Mouse (Mus musculus) liver, embryonic 15.5 days (tissue): Measurements from ENCODE around the gene Ptpn7. TPM values are rescaled to one million over a fixed set of nuclear protein-coding genes. Genes with fewer than 3 reads are reported as not detected.

ENCODE experiments used
- ATAC-seq: fragments of 200-750 bp; cut with Nextera tagmentation; 2 replicates; pipeline ENCODE4 v1.8.0; 2017; ENCODE audit warnings: moderate number of reproducible peaks, mild to moderate bottlenecking, moderate library complexity; ENCODE audit not compliant: insufficient read depth
- H3K27ac ChIP-seq: fragments of 300-500 bp; sonication (generic); replicated peaks from 2 replicates; pipeline ENCODE4 v1.5.1; 2015; ENCODE audit warnings: mild to moderate bottlenecking, inconsistent platforms
- H3K27me3 ChIP-seq: fragments of 300-500 bp; sonication (generic); 2 replicates; pipeline ENCODE4 v1.6.1; 2015; ENCODE audit warnings: mild to moderate bottlenecking, inconsistent platforms
- H3K36me3 ChIP-seq: fragments of 300-500 bp; sonication (generic); replicated peaks from 2 replicates; pipeline ENCODE4 v1.6.1; 2015; ENCODE audit warnings: moderate library complexity, mild to moderate bottlenecking, inconsistent platforms
- H3K4me1 ChIP-seq: fragments of 300-500 bp; sonication (generic); replicated peaks from 2 replicates; pipeline ENCODE4 v1.6.1; 2015; ENCODE audit warnings: inconsistent platforms
- H3K4me2 ChIP-seq: fragments of 300-500 bp; sonication (generic); 2 replicates; pipeline ENCODE4 v1.6.1; 2015; ENCODE audit warnings: moderate library complexity, mild to moderate bottlenecking, inconsistent platforms
- H3K4me3 ChIP-seq: fragments of 300-500 bp; sonication (generic); replicated peaks from 2 replicates; pipeline ENCODE4 v1.5.1; 2015; ENCODE audit warnings: mild to moderate bottlenecking, inconsistent platforms
- H3K9ac ChIP-seq: fragments of 300-500 bp; sonication (generic); 2 replicates; pipeline ENCODE4 v1.6.1; 2015; ENCODE audit warnings: moderate library complexity, mild to moderate bottlenecking, inconsistent platforms
- H3K9me3 ChIP-seq: fragments of 300-500 bp; sonication (generic); replicated peaks from 2 replicates; pipeline ENCODE4 v1.6.1; 2016; ENCODE audit warnings: inconsistent platforms
- WGBS: fragments of 180-500 bp; shearing (Covaris S2); methylation state at CpG from one replicate; pipeline ENCODE4 v1.1.7; 2015; ENCODE audit warnings: mixed read lengths; ENCODE audit not compliant: insufficient replicate concordance; 5-methylcytosine and 5-hydroxymethylcytosine counted together
- polyA plus RNA-seq: library from polyadenylated mRNA; unstranded; fragments of >200 nt; fragmentation: Nextera tagmentation; extraction: Ambion mirVana; gene quantifications from 2 replicates; pipeline ENCODE4 v1.2.1, GENCODE M21; 2015

The Ptpn7 gene
- polyA plus RNA-seq, 1 experiment from 2014 or later = 10.9 TPM

DNA sequence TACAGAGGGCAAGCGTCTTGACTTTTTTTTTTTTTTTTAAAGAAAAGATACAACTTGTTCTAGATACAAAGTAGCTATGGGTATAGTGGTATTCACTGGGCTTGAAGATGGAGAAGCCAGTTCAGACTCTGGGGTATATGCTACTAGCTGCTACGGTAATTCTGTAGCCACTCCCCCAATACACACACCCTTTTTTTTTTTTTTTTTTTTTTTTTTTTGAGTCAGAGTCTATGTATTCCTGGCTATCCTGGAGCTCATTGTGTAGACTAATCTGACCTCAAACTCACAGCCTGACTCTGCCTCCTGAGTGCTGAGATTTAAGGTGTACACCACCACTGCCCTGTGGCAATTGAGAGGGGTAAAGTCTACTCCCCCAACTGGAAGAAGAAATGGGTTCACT, 10.0 kb downstream of the Ptpn7 start:
- Histone ChIP-seq H3K27me3 (peaks cover 13% of the 10 kb centered on the region), H3K27ac (no peak overlapping the region), H3K36me3 (peaks cover 11% of the 10 kb centered on the region; the same call in 1 of the 2 replicates), H3K4me3 (no peak overlapping the region), H3K4me1 (peaks cover 20% of the 10 kb centered on the region), H3K9ac (no peak overlapping the region), H3K4me2 (no peak overlapping the region), H3K9me3 (no peaks in the 10 kb centered on the region)
- 59% methylated on average over 2 of the region's 2 CpGs for WGBS
- no peak for ATAC-seq

DNA sequence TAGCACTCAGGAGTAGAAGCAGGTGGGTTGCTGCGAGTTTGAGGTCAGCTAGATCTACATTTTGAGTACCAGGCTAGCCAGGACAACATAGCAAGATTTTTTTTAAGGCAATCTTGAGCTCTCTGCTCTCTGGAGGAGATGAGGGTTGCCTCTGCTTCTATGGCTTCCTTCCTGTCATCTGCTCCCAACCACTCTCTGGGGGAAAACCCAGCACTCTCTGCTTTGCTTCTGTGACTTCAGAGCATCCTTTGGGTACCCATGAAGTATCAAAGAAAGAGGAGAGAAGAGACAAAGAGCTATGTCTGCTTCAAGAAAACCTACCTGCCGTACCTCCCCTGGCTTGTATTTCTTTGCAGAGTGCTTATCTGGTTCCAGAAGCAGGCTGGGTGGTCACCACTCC, 11.4 kb downstream of the Ptpn7 start:
- Histone ChIP-seq H3K27me3 (peaks cover 16% of the 10 kb centered on the region), H3K4me3 (no peak overlapping the region), H3K4me2 (no peak overlapping the region), H3K9me3 (no peaks in the 10 kb centered on the region), H3K4me1 (peaks cover 29% of the 10 kb centered on the region), H3K36me3 (peaks cover 11% of the 10 kb centered on the region; the same call in 1 of the 2 replicates), H3K9ac (no peak overlapping the region), H3K27ac (no peak overlapping the region)
- 64% methylated on average over 2 of the region's 2 CpGs for WGBS
- no peak for ATAC-seq

DNA sequence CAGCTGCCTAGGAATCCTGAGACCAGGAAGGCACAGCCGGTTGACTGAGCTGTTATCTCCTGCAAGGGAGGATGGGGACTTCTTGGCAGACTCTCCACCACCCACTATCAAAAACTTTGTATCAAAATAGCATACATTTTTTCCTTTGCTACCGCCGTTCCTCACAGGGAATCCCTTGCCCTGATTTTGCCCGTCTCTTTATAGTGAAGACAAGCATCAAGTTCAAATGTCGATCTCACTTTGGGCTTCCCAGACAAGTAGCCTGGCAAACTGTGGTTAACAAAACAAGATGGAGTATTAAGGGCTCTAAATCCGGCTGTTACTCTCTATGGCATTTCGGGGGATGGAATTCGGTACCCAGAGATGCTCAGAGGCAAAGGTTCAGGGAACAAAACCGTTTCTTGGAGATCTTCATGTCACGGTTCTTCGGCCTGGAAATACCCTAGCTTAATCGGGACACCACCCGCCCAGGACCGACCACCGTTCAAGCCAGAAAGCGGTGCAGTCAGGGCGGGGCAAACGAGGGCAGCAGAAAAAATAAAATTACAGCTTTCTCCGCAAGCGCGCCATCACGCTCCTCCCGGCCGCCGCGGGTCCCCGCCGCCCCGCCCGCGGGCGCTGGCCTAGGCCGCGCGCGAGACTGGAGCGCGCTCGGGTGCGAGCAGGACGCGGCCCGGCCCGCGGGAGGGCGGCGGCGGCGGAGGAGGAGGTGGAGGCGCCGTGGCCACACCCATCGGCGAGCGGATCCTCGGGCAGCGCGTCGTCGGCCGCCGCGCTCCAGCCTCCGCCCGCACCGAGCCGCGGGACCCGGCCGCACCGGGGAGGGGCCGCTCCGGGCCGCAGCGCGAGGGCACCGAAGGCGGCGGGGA, 13.8 kb downstream of the Ptpn7 start, which contains the start of gene Arl8a:
Arl8a (plus strand) TSS at position 748 of the 869 bp plus-strand sequence.
- H3K4me1 ChIP-seq = peaks cover 29% of the 10 kb centered on the region
- WGBS = 1% methylated on average over 78 of the region's 78 CpGs
- H3K27ac ChIP-seq = peak within 1 kb of the TSS; percentile 81
- H3K9me3 ChIP-seq = no peaks in the 10 kb centered on the region
- H3K36me3 ChIP-seq = peaks cover 4% of the 10 kb centered on the region; the same call in 1 of the 2 replicates
- peaks cover 16% of the 10 kb centered on the region for H3K27me3 ChIP-seq
- peak within 1 kb of the TSS; percentile 83 for H3K9ac ChIP-seq
- peak within 1 kb of the TSS; percentile 100 for H3K4me2 ChIP-seq
- ATAC-seq = peak; percentile 91
- peak within 1 kb of the TSS; percentile 78 for H3K4me3 ChIP-seq

DNA sequence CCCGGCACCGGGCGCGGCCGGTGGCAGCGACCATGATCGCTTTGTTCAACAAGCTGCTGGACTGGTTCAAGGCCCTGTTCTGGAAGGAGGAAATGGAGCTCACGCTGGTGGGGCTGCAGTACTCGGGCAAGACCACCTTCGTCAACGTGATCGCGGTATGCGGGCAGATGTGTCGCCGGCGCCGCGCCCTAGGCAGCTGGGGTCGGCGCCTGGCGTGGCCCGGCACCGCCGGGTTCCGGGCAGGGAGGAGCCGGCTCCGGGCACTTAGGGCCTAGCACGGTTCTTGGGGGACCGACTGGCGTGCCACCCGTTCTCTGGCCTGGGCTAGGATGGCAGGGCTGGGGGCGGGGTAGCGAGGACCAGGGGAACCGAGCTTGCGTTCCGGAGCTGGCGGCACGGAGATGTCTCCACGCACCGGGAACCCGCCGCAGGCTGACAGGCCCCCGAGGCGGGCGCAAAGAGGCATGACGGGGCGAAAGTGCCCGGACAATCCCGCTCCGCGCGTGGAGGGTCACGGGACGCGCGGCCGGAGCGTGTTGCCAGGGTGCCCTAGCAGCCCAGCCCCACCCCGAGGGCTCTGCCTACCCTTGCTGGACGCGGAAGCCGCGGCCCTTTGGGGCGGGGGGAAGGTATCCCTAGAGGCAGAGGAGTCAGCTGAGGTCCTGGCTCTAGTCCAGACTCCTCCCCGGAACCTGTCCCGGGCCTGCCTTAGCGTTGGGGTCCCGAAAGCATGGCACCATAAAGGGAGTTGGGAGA, 14.6 kb downstream of the Ptpn7 start:
- peak overlapping the region; percentile 83 for H3K9ac ChIP-seq
- peaks cover 16% of the 10 kb centered on the region for H3K27me3 ChIP-seq
- peak; percentile 75 for ATAC-seq
- WGBS = under 1% methylated on average over 69 of the region's 69 CpGs
- peak overlapping the region; percentile 78 for H3K4me3 ChIP-seq
- H3K4me2 ChIP-seq = peak overlapping the region; percentile 100
- no peaks in the 10 kb centered on the region for H3K9me3 ChIP-seq
- peak overlapping the region; percentile 81 for H3K27ac ChIP-seq
- peaks cover 29% of the 10 kb centered on the region for H3K4me1 ChIP-seq
- H3K36me3 ChIP-seq = peaks cover 5% of the 10 kb centered on the region; the same call in 1 of the 2 replicates

DNA sequence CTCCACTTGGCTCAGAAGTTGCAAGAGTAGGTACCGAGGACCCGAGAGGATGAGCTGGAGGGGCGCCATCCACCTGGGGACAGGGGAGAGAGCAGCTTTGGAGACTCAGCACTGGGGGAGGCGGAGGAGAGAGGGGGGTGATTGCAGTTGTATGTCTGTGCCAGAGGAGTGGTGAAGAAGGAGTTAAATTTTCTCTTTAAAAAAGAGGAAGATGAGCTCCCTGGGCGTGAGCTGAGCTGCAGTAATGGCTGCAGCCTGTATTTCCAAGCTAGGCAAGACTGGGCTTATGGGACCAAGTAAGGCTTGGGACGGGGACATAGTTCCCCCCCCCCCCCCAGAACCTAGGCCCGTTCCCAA, 15.2 kb downstream of the Ptpn7 start:
- peak overlapping the region; percentile 100 for H3K4me2 ChIP-seq
- H3K27ac ChIP-seq = peak overlapping the region; percentile 81
- H3K27me3 ChIP-seq = peaks cover 16% of the 10 kb centered on the region
- peak overlapping the region; percentile 78 for H3K4me3 ChIP-seq
- peak overlapping the region; percentile 83 for H3K9ac ChIP-seq
- no peaks in the 10 kb centered on the region for H3K9me3 ChIP-seq
- H3K36me3 ChIP-seq = peaks cover 3% of the 10 kb centered on the region; the same call in 1 of the 2 replicates
- 3% methylated on average over 7 of the region's 7 CpGs for WGBS
- H3K4me1 ChIP-seq = peaks cover 29% of the 10 kb centered on the region
- no peak for ATAC-seq

DNA sequence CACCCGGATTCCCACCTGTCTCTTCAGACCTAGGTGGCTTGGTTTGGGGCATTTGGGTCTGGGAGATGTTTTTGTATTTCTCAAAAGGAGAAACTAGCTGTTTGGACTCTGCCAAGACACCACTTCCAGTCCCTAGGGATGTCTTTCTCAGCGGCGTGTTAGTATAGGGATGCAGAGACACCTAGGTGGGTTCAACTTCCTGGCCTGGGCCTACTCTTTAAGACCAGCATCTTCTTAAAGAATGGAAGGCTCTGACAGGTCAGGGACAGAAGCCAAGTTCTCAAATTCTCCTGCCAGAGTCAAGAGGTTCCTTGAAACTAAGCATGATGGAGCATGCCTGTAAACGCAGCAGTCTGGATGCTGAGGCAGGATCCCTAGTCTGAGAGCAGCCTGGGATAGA, 16.0 kb downstream of the Ptpn7 start:
- Histone ChIP-seq H3K9me3 (no peaks in the 10 kb centered on the region), H3K9ac (no peak overlapping the region), H3K4me3 (peak overlapping the region; percentile 78), H3K4me1 (peaks cover 29% of the 10 kb centered on the region), H3K27ac (no peak overlapping the region), H3K27me3 (peaks cover 16% of the 10 kb centered on the region), H3K36me3 (0 out of 2 replicates have a peak, but pooled peaks cover 3% of the 10 kb centered on the region), H3K4me2 (peak overlapping the region; percentile 100)
- ATAC-seq = no peak
- 80% methylated on average over 4 of the region's 4 CpGs for WGBS

DNA sequence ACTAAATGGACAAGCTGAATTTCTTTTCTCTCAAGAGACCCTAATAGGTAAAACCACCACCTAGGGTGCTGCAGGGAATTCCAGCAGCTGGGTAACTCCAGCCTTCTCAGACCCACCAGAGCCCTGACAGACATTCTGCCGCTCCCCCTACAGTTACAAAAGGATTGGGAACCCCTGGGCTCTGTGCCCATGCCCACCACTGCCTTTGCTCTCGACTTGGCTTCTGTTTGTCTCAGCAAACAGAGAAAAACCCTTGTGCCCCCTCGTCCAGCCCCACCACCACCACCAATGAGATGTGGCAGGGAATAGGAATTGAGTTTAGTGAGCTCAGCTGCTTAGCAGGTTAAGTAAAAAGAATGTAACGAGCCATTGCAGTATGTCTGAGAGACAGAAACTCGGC, 16.5 kb downstream of the Ptpn7 start:
- H3K27me3 ChIP-seq = peaks cover 16% of the 10 kb centered on the region
- no peak overlapping the region for H3K9ac ChIP-seq
- H3K36me3 ChIP-seq = 0 out of 2 replicates have a peak, but pooled peaks cover 3% of the 10 kb centered on the region
- H3K27ac ChIP-seq = no peak overlapping the region
- no peak overlapping the region for H3K4me3 ChIP-seq
- WGBS = 66% methylated on average over 5 of the region's 5 CpGs
- H3K9me3 ChIP-seq = no peaks in the 10 kb centered on the region
- no peak overlapping the region for H3K4me2 ChIP-seq
- no peak for ATAC-seq
- peaks cover 31% of the 10 kb centered on the region for H3K4me1 ChIP-seq

DNA sequence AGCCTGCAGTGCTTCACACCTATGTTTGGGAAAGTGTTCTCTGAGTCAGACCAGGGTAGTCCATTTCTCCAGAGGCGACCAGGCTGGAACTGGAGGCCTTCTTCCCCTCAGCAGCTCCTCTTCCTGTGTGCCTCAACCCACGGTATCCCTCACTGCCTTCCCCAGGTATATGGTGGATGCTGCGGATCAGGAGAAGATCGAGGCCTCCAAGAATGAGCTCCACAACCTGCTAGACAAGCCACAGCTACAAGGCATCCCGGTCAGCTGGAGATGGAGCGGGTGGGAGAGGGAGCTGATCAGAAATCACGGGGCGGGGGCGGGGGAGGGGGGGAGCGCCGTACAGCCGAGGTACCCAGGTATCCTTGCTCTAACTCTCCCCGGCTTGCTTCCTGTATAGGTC, 21.5 kb downstream of the Ptpn7 start:
- H3K27ac ChIP-seq = no peak overlapping the region
- no peak for ATAC-seq
- H3K4me2 ChIP-seq = peak overlapping the region; percentile 69
- H3K4me3 ChIP-seq = no peak overlapping the region
- no peak overlapping the region for H3K9ac ChIP-seq
- WGBS = 46% methylated on average over 13 of the region's 13 CpGs
- no peaks in the 10 kb centered on the region for H3K9me3 ChIP-seq
- peaks cover 16% of the 10 kb centered on the region for H3K4me1 ChIP-seq
- no peaks in the 10 kb centered on the region for H3K27me3 ChIP-seq
- peaks cover 15% of the 10 kb centered on the region for H3K36me3 ChIP-seq

DNA sequence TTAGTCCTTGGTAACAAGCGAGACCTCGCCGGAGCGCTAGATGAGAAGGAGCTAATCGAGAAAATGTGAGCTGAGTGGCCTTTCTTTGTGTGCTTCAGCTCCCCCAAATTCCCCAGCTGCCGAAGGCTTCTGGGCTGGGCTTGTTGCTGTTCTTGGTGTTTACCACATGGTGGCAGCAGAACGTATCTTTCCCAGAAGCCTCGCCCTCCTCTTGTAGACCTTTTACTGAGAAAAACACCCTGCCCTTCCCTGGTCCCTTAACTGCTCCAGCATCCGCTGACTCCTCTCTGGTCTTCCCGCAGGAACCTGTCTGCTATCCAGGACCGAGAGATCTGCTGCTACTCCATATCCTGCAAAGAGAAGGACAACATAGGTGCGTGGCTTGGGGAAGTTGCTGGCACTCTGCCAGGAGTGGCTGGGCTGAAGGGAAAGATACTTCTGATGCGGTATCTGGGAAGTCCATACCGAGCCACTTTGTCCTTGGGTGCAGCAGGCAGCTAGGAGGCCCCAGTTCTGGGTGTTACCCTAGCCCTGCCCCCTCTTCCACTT, 22.0 kb downstream of the Ptpn7 start:
- Histone ChIP-seq H3K36me3 (peaks cover 15% of the 10 kb centered on the region), H3K4me1 (peaks cover 16% of the 10 kb centered on the region), H3K4me3 (peak overlapping the region; percentile 38), H3K9me3 (no peaks in the 10 kb centered on the region), H3K9ac (no peak overlapping the region), H3K4me2 (peak overlapping the region; percentile 69), H3K27me3 (no peaks in the 10 kb centered on the region), H3K27ac (peak overlapping the region; percentile 83)
- WGBS = 13% methylated on average over 14 of the region's 14 CpGs
- peak; percentile 81 for ATAC-seq

DNA sequence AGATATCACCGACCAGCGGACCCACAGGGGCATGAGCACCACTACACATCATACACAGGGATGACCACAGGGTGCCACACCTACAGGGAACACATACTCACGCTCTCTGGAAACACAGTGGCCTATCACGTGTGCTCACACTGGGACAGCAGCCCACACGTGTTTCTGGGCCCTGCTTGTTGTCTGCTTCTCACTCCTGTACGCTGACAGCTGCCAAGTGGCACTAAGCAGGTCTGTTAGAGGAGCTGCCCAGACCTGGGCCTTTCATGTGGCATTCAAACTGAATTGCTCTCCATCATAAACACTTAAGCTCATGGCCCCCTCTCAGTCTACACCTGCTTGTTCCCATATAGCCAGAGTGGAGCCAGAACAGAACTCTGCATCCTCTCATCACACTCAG, 23.8 kb downstream of the Ptpn7 start:
- Histone ChIP-seq H3K4me1 (peaks cover 16% of the 10 kb centered on the region), H3K27me3 (0 out of 2 replicates have a peak, but pooled peaks cover 3% of the 10 kb centered on the region), H3K27ac (no peak overlapping the region), H3K9me3 (no peaks in the 10 kb centered on the region), H3K36me3 (peaks cover 14% of the 10 kb centered on the region), H3K4me2 (no peak overlapping the region), H3K9ac (no peak overlapping the region), H3K4me3 (no peak overlapping the region)
- no peak for ATAC-seq
- 64% methylated on average over 6 of the region's 6 CpGs for WGBS

DNA sequence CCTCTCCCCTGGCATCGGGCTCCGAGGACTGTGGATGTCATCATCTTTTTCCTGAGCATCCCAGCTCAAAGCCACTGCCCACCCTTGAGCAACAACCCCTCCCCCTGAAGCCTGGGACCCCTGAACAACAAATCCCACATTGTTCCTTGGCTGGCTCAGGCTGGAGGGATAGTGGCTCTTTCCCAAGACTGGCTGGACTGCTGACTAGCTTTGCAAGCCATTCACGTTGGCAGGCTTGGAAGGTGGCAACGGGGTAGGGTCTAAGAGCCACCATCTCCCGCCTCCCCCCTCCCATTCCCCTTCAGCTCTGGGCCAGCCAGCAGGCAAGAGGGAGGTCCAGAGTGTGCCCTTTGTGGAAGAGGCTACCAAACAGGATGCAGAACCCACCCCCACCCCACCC, 26.1 kb downstream of the Ptpn7 start:
- no peak for ATAC-seq
- 67% methylated on average over 5 of the region's 5 CpGs for WGBS

More for the DNA sequence above, 26.1 kb downstream of the Ptpn7 start:
- no peaks in the 10 kb centered on the region for H3K9me3 ChIP-seq
- H3K36me3 ChIP-seq = peaks cover 12% of the 10 kb centered on the region
- H3K27me3 ChIP-seq = 0 out of 2 replicates have a peak, but pooled peaks cover 3% of the 10 kb centered on the region
- no peak overlapping the region for H3K4me2 ChIP-seq
- H3K4me1 ChIP-seq = peaks cover 16% of the 10 kb centered on the region
- no peak overlapping the region for H3K4me3 ChIP-seq
- no peak overlapping the region for H3K27ac ChIP-seq
- no peak overlapping the region for H3K9ac ChIP-seq
